Mouse (Mus musculus) heart, adult 2 months (tissue): ENCODE results near the gene Fhad1.

ENCODE experiments used
- CTCF ChIP-seq: fragments of 200-600 bp; IDR thresholded peaks from 2 replicates; pipeline ENCODE4 v1.8.1; 2022; ENCODE audit warnings: antibody characterized with exemption, mild to moderate bottlenecking, moderate library complexity
- EP300 ChIP-seq: fragments of 200-500 bp; IDR thresholded peaks from 2 replicates; pipeline ENCODE4 v1.6.1; 2011; ENCODE audit warnings: low read depth, low read length, control low read depth; ENCODE audit not compliant: insufficient read depth

DNA sequence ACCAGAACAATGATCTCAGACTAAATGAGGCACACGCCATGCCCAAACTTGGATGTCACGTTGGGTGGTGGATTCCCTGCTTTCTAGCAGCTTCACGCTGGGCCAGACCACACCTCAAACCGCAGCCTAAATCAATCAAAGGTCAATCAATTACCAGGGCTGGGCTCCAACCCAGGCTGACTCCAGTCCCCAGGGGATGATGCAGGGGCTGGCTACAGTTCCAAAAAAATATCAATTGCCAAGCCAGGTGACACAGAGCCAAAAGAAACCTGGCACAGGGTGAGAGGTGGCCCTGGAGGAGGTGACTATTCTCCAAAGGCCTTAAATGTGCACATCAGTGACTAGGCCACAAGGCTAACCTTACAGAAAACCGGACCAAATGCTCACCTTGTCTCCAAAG, 149.3 kb downstream of the Fhad1 start:
- no peak for TF ChIP-seq CTCF
- TF ChIP-seq EP300, result no peak
